In the genomic region with DNA sequence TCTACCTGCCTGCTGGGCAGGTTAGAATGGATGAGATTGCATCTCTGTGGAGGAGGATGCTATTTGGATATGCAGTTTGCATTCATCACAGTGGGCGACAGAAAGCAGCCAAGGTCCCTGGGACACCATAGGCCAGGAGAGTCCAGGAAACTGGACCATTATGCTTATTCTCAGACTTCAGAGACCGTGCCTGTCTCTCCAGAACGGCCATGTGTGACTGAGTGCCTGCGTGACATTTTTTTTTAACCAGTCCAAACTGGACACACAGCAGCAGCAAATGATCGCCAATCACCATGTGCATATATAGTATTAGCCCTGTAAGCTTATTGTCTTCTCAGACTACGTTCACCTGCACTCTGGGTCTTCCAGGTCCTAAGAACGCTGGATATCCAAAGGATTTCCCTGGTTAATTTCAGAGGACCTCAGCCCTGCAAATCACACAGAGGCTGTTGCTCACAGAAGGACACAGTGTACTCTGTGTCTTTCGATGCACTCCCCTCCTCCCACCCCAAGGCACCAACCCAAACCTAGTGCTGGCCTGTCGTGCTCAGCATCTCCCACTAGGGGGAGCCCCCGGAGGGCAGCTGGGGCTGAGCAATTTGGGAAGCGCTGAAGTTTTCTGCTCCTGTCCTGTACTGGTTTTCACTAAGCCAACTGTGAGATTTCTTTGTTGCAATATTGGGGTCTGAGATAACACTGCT, we compare ENCODE assay signal across 8 mouse cellular contexts.
DNase-seq lines count a peak whose midpoint lies in the region; ATAC-seq and TF ChIP-seq lines count a peak whose summit lies in the region.

No protein-coding gene starts in this region.

- H3K4me2 ChIP-seq in embryonic facial prominence, embryonic 14.5 days (ENCODE audit: low read depth, low read length): peak overlapping the region; percentile 77
- H3K4me2 ChIP-seq in heart, embryonic 11.5 days: peak overlapping the region; percentile 5; the same call in 1 of the 2 replicates
- H3K4me2 ChIP-seq in kidney, embryonic 16.5 days (replicated peaks; ENCODE audit: low read depth, low read length): peak overlapping the region; percentile 39
- peak overlapping the region; percentile 34; the same call in 1 of the 2 replicates for H3K4me2 ChIP-seq in neural tube, embryonic 12.5 days (replicated peaks)

- H3K9ac ChIP-seq in embryonic facial prominence, embryonic 14.5 days (ENCODE audit: low read depth, low read length): peak overlapping the region; percentile 81
- no peak overlapping the region for H3K9ac ChIP-seq in heart, embryonic 11.5 days (ENCODE audit: low read depth, low read length)
- H3K9ac ChIP-seq in kidney, embryonic 16.5 days (replicated peaks; ENCODE audit: low read length): peak overlapping the region; percentile 62
- H3K9ac ChIP-seq in liver, adult 2 months (ENCODE audit: low read depth, low read length): no peak overlapping the region
- H3K9ac ChIP-seq in neural tube, embryonic 12.5 days: no peak overlapping the region

- 33% methylated on average over 11 of the region's 11 CpGs for WGBS in embryonic facial prominence, embryonic 14.5 days
- WGBS in heart, embryonic 11.5 days (ENCODE audit: insufficient replicate concordance): 38% methylated on average over 11 of the region's 11 CpGs
- 42% methylated on average over 11 of the region's 11 CpGs for WGBS in kidney, embryonic 16.5 days
- 45% methylated on average over 11 of the region's 11 CpGs for WGBS in liver, adult 2 months
- WGBS in neural tube, embryonic 12.5 days: 41% methylated on average over 11 of the region's 11 CpGs

- H3K79me2 ChIP-seq in liver, adult 2 months (ENCODE audit: control insufficient read depth, insufficient read depth, low read length): no peaks in the 10 kb centered on the region

- no peak for TF ChIP-seq POLR2A in liver, adult 2 months (IDR thresholded peaks at IDR 0.05; ENCODE audit: extremely low read depth, insufficient read depth, low read length)
- no peak for TF ChIP-seq POLR2A in testis, adult 2 months (IDR thresholded peaks at IDR 0.05; ENCODE audit: control insufficient read depth, low read depth, low read length)

- H3K4me3 ChIP-seq in embryonic facial prominence, embryonic 14.5 days (ENCODE audit: low read depth, low read length): peak overlapping the region; percentile 46
- H3K4me3 ChIP-seq in heart, embryonic 11.5 days (ENCODE audit: low read depth, low read length): no peak overlapping the region
- peak overlapping the region; percentile 21; the same call in 1 of the 2 replicates for H3K4me3 ChIP-seq in kidney, embryonic 16.5 days (ENCODE audit: low read length)
- no peak overlapping the region for H3K4me3 ChIP-seq in liver, adult 2 months (ENCODE audit: insufficient read depth, low read depth, low read length)
- no peak overlapping the region for H3K4me3 ChIP-seq in neural tube, embryonic 12.5 days
- peak overlapping the region; percentile 75; the same call in 1 of the 2 replicates for H3K4me3 ChIP-seq in testis, adult 2 months (ENCODE audit: control insufficient read depth, low read depth, low read length)

- ATAC-seq in embryonic facial prominence, embryonic 14.5 days (ENCODE audit: low read depth): peak; percentile 88
- 0 out of 2 replicates have a peak, but pooled peaks have one; percentile 67 for ATAC-seq in heart, embryonic 11.5 days (replicated peaks; ENCODE audit: insufficient number of reproducible peaks, low FRiP score, low TSS enrichment)
- peak; percentile 89 for ATAC-seq in kidney, embryonic 16.5 days (ENCODE audit: low FRiP score, low TSS enrichment)
- peak; percentile 75 for ATAC-seq in neural tube, embryonic 12.5 days (ENCODE audit: low FRiP score, low read depth)

- H3K36me3 ChIP-seq in embryonic facial prominence, embryonic 14.5 days (ENCODE audit: control insufficient read depth, insufficient read depth, low read length): 0 out of 2 replicates have a peak, but pooled peaks cover 4% of the 10 kb centered on the region
- H3K36me3 ChIP-seq in heart, embryonic 11.5 days (ENCODE audit: control insufficient read depth, insufficient read depth, low read length): no peaks in the 10 kb centered on the region
- H3K36me3 ChIP-seq in kidney, embryonic 16.5 days (ENCODE audit: insufficient read depth, low read length): no peaks in the 10 kb centered on the region
- H3K36me3 ChIP-seq in liver, adult 2 months (ENCODE audit: control insufficient read depth, insufficient read depth, low read length): no peaks in the 10 kb centered on the region
- no peaks in the 10 kb centered on the region; the same call in 1 of the 2 replicates for H3K36me3 ChIP-seq in neural tube, embryonic 12.5 days
- no peaks in the 10 kb centered on the region for H3K36me3 ChIP-seq in testis, adult 2 months (ENCODE audit: control insufficient read depth, insufficient read depth, low read length)

- peaks cover 26% of the 10 kb centered on the region for H3K4me1 ChIP-seq in embryonic facial prominence, embryonic 14.5 days (ENCODE audit: control insufficient read depth, insufficient read depth, low read length)
- H3K4me1 ChIP-seq in heart, embryonic 11.5 days (ENCODE audit: control insufficient read depth, insufficient read depth, low read length): no peaks in the 10 kb centered on the region
- H3K4me1 ChIP-seq in kidney, embryonic 16.5 days (ENCODE audit: insufficient read depth, low read length): peaks cover 15% of the 10 kb centered on the region
- H3K4me1 ChIP-seq in liver, adult 2 months (ENCODE audit: control insufficient read depth, insufficient read depth, low read length): no peaks in the 10 kb centered on the region; the same call in 1 of the 2 replicates
- peaks cover 18% of the 10 kb centered on the region for H3K4me1 ChIP-seq in neural tube, embryonic 12.5 days
- peaks cover 5% of the 10 kb centered on the region for H3K4me1 ChIP-seq in testis, adult 2 months (ENCODE audit: control insufficient read depth, insufficient read depth, low read length)

- peak overlapping the region; percentile 94 for H3K27ac ChIP-seq in embryonic facial prominence, embryonic 14.5 days (replicated peaks; ENCODE audit: low read depth, low read length)
- H3K27ac ChIP-seq in heart, embryonic 11.5 days (ENCODE audit: low read depth, low read length): no peak overlapping the region
- peak overlapping the region; percentile 54; the same call in 1 of the 2 replicates for H3K27ac ChIP-seq in kidney, embryonic 16.5 days (ENCODE audit: low read length)
- H3K27ac ChIP-seq in liver, adult 2 months (replicated peaks; ENCODE audit: insufficient read depth, low read depth, low read length): peak overlapping the region; percentile 61; the same call in 1 of the 2 replicates
- H3K27ac ChIP-seq in neural tube, embryonic 12.5 days: 0 out of 2 replicates have a peak overlapping the region, but pooled peaks have one; percentile 6
- peak overlapping the region; percentile 93 for H3K27ac ChIP-seq in testis, adult 2 months (ENCODE audit: control insufficient read depth, insufficient read depth, low read depth, low read length)

- TF ChIP-seq CTCF in liver, adult 2 months (IDR thresholded peaks at IDR 0.05; ENCODE audit: low read depth, low read length): peak; percentile 90
- TF ChIP-seq CTCF in testis, adult 2 months (IDR thresholded peaks at IDR 0.05; ENCODE audit: control insufficient read depth, insufficient read depth, insufficient replicate concordance, low read depth, low read length): peak; percentile 90

- H3K9me3 ChIP-seq in embryonic facial prominence, embryonic 14.5 days (ENCODE audit: control insufficient read depth, low read length): no peaks in the 10 kb centered on the region
- no peaks in the 10 kb centered on the region for H3K9me3 ChIP-seq in heart, embryonic 11.5 days (replicated peaks; ENCODE audit: control insufficient read depth, low read length)
- no peaks in the 10 kb centered on the region for H3K9me3 ChIP-seq in kidney, embryonic 16.5 days (ENCODE audit: low read length)
- H3K9me3 ChIP-seq in neural tube, embryonic 12.5 days: no peaks in the 10 kb centered on the region

- peak; percentile 90 for DNase-seq in 3T3-L1 (ENCODE audit: low read depth, low spot score)
- peak; percentile 87 to 93 for DNase-seq in adrenal gland, postnatal 36 days
- DNase-seq in embryonic facial prominence, embryonic 14.5 days (ENCODE audit: low spot score): peak; percentile 88
- DNase-seq in liver, adult 2 months (ENCODE audit: extremely low read depth, low read depth, low spot score): no peak

- no peaks in the 10 kb centered on the region for H3K27me3 ChIP-seq in embryonic facial prominence, embryonic 14.5 days (replicated peaks; ENCODE audit: control insufficient read depth, insufficient read depth, low read length)
- no peaks in the 10 kb centered on the region for H3K27me3 ChIP-seq in heart, embryonic 11.5 days (ENCODE audit: control insufficient read depth, insufficient read depth, low read length)
- H3K27me3 ChIP-seq in kidney, embryonic 16.5 days (ENCODE audit: insufficient read depth, low read length): no peaks in the 10 kb centered on the region
- no peaks in the 10 kb centered on the region for H3K27me3 ChIP-seq in liver, adult 2 months (ENCODE audit: control insufficient read depth, insufficient read depth, low read length)
- no peaks in the 10 kb centered on the region for H3K27me3 ChIP-seq in neural tube, embryonic 12.5 days (replicated peaks)
- H3K27me3 ChIP-seq in testis, adult 2 months (ENCODE audit: control insufficient read depth, insufficient read depth, low read length): no peaks in the 10 kb centered on the region

Comparison
In these comparisons a context has a peak if more than half of its experiments do, and no peak if none do; other contexts are left out.
1. H3K4me2 ChIP-seq: peak in every context shown above with its lines; median percentile 77 in embryonic facial prominence, embryonic 14.5 days; 39 in kidney, embryonic 16.5 days; 34 in neural tube, embryonic 12.5 days; 5 in heart, embryonic 11.5 days.
2. H3K4me3 ChIP-seq: peak in embryonic facial prominence, embryonic 14.5 days (single experiment), kidney, embryonic 16.5 days (single experiment) and testis, adult 2 months (single experiment); none in heart, embryonic 11.5 days (single experiment), liver, adult 2 months (single experiment) and neural tube, embryonic 12.5 days (single experiment).
3. H3K9ac ChIP-seq: peak in embryonic facial prominence, embryonic 14.5 days (single experiment) and kidney, embryonic 16.5 days (single experiment); none in heart, embryonic 11.5 days (single experiment), liver, adult 2 months (single experiment) and neural tube, embryonic 12.5 days (single experiment).
4. Peak in every context shown above with its lines, with median percentiles within 50 percentile points of each other: ATAC-seq.